Mouse (Mus musculus) kidney, embryonic 15.5 days (tissue): ENCODE data around the gene Negr1. TPM values are rescaled to one million over a fixed set of nuclear protein-coding genes. Genes with fewer than 3 reads are reported as not detected.

ENCODE experiments used
- ATAC-seq: fragments of 200-750 bp; cut with Nextera tagmentation; replicated peaks from 2 replicates; pipeline ENCODE4 v1.8.0; 2017; ENCODE audit warnings: moderate TSS enrichment; ENCODE audit not compliant: low FRiP score
- H3K27ac ChIP-seq: fragments of 300-500 bp; sonication (generic); 2 replicates; pipeline ENCODE4 v1.5.1; 2015; ENCODE audit warnings: mild to moderate bottlenecking, inconsistent platforms
- H3K27me3 ChIP-seq: fragments of 300-500 bp; sonication (generic); 2 replicates; pipeline ENCODE4 v1.6.1; 2015; ENCODE audit warnings: inconsistent platforms
- H3K36me3 ChIP-seq: fragments of 300-500 bp; sonication (generic); 2 replicates; pipeline ENCODE4 v1.6.1; 2015; ENCODE audit warnings: inconsistent platforms
- H3K4me1 ChIP-seq: fragments of 300-500 bp; sonication (generic); 2 replicates; pipeline ENCODE4 v1.6.1; 2015; ENCODE audit warnings: inconsistent platforms
- H3K4me2 ChIP-seq: fragments of 300-500 bp; sonication (generic); 2 replicates; pipeline ENCODE4 v1.6.1; 2015; ENCODE audit warnings: moderate library complexity, mild to moderate bottlenecking, inconsistent platforms
- H3K4me3 ChIP-seq: fragments of 300-500 bp; sonication (generic); replicated peaks from 2 replicates; pipeline ENCODE4 v1.5.1; 2015; ENCODE audit warnings: mild to moderate bottlenecking, inconsistent platforms
- H3K9ac ChIP-seq: fragments of 300-500 bp; sonication (generic); 2 replicates; pipeline ENCODE4 v1.6.1; 2015; ENCODE audit warnings: mild to moderate bottlenecking, inconsistent platforms
- H3K9me3 ChIP-seq: fragments of 300-500 bp; sonication (generic); replicated peaks from 2 replicates; pipeline ENCODE4 v1.6.1; 2016; ENCODE audit warnings: inconsistent platforms
- WGBS: fragments of 180-500 bp; shearing (Covaris S2); methylation state at CpG from one replicate; pipeline ENCODE4 v1.1.7; 2015; ENCODE audit warnings: mixed read lengths; 5-methylcytosine and 5-hydroxymethylcytosine counted together
- polyA plus RNA-seq: library from polyadenylated mRNA; unstranded; fragments of >200 nt; fragmentation: Nextera tagmentation; extraction: Ambion mirVana; gene quantifications from 2 replicates; pipeline ENCODE4 v1.2.1, GENCODE M21; 2015

Gene Negr1
- polyA plus RNA-seq, 1 experiment from 2014 or later, result 11.2 TPM

DNA sequence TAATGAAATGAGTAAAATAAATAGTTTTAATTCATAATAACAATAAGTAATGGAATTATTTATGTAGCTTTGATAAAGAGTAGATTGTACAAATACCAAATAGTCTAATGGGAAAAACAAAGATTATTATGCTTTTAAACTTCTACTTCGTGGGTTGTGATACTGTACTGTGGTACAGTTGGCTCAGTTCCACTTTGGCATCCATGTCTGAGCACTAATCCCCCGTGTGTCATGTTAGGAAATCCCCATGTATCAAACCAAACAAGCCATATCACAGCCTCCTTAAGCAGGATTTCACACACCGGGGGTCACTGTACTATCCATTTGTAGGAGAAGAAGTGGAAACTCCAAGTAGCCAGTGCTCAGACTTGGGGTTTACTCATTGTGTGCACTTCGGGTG lies 329.4 kb downstream of the Negr1 start:
- H3K4me1 ChIP-seq, result no peaks in the 10 kb centered on the region
- H3K27ac ChIP-seq, result no peak overlapping the region
- H3K9ac ChIP-seq, result no peak overlapping the region
- no peak overlapping the region for H3K4me2 ChIP-seq
- H3K27me3 ChIP-seq, result no peaks in the 10 kb centered on the region
- no peak for ATAC-seq
- WGBS, result 81% methylated on average over 4 of the region's 4 CpGs
- no peaks in the 10 kb centered on the region for H3K36me3 ChIP-seq
- no peak overlapping the region for H3K4me3 ChIP-seq
- no peaks in the 10 kb centered on the region for H3K9me3 ChIP-seq

GRCm38 (mm10) chr3:156895322-156895721 lies 333.7 kb downstream of the Negr1 start:
- Histone ChIP-seq H3K9ac (no peak overlapping the region), H3K4me1 (no peaks in the 10 kb centered on the region), H3K9me3 (no peaks in the 10 kb centered on the region), H3K27ac (no peak overlapping the region), H3K4me3 (no peak overlapping the region), H3K36me3 (no peaks in the 10 kb centered on the region), H3K27me3 (no peaks in the 10 kb centered on the region), H3K4me2 (no peak overlapping the region)
- no peak for ATAC-seq
- 74% methylated on average over 4 of the region's 4 CpGs for WGBS

GRCm38 (mm10) chr3:156896106-156896505 lies 334.5 kb downstream of the Negr1 start:
- no peak overlapping the region for H3K4me3 ChIP-seq
- H3K4me1 ChIP-seq, result no peaks in the 10 kb centered on the region
- no peaks in the 10 kb centered on the region for H3K9me3 ChIP-seq
- H3K9ac ChIP-seq, result no peak overlapping the region
- 90% methylated on average over 4 of the region's 4 CpGs for WGBS
- no peaks in the 10 kb centered on the region for H3K36me3 ChIP-seq
- ATAC-seq, result no peak
- no peaks in the 10 kb centered on the region for H3K27me3 ChIP-seq
- H3K27ac ChIP-seq, result no peak overlapping the region
- no peak overlapping the region for H3K4me2 ChIP-seq

DNA sequence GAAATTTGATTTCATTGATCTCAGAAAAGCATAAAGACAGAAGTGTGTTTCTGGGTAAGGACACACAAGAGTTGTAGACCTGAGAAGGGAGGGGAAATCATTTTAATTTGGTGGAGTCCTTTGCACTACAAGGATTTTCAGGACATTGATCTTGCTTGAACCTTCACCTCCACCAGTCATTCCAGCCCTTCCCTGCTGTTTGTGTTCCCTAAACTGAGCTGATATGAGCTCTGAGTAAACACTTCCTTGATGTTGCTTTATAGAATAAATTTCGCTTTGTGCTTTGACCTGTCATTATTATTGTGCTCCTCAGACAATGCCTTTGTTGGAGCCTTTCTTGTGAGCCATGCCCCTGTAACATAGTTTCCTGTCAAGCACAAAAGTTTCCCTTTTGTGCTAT lies 335.0 kb downstream of the Negr1 start:
- ATAC-seq, result no peak
- Histone ChIP-seq H3K36me3 (no peaks in the 10 kb centered on the region), H3K4me2 (no peak overlapping the region), H3K4me1 (no peaks in the 10 kb centered on the region), H3K27me3 (no peaks in the 10 kb centered on the region), H3K9ac (no peak overlapping the region), H3K4me3 (no peak overlapping the region), H3K27ac (no peak overlapping the region), H3K9me3 (no peaks in the 10 kb centered on the region)
- WGBS, result 59% methylated on average over 1 of the region's 1 CpGs

GRCm38 (mm10) chr3:156901140-156901539 lies 339.5 kb downstream of the Negr1 start:
- Histone ChIP-seq H3K4me2 (no peak overlapping the region), H3K9ac (no peak overlapping the region), H3K36me3 (no peaks in the 10 kb centered on the region), H3K27ac (no peak overlapping the region), H3K9me3 (no peaks in the 10 kb centered on the region), H3K27me3 (no peaks in the 10 kb centered on the region), H3K4me3 (no peak overlapping the region), H3K4me1 (no peaks in the 10 kb centered on the region)
- WGBS, result 90% methylated on average over 3 of the region's 3 CpGs
- no peak for ATAC-seq

- H3K9ac ChIP-seq, result no peak overlapping the region
- no peak overlapping the region for H3K27ac ChIP-seq
- no peaks in the 10 kb centered on the region for H3K4me1 ChIP-seq
- H3K27me3 ChIP-seq, result no peaks in the 10 kb centered on the region
- no peak overlapping the region for H3K4me2 ChIP-seq
- H3K4me3 ChIP-seq, result no peak overlapping the region
- no peak for ATAC-seq
- WGBS, result 81% methylated on average over 9 of the region's 9 CpGs
- no peaks in the 10 kb centered on the region for H3K9me3 ChIP-seq
- H3K36me3 ChIP-seq, result no peaks in the 10 kb centered on the region
These were observed 342.5 kb downstream of the Negr1 start for GRCm38 (mm10) chr3:156903925-156904576.

DNA sequence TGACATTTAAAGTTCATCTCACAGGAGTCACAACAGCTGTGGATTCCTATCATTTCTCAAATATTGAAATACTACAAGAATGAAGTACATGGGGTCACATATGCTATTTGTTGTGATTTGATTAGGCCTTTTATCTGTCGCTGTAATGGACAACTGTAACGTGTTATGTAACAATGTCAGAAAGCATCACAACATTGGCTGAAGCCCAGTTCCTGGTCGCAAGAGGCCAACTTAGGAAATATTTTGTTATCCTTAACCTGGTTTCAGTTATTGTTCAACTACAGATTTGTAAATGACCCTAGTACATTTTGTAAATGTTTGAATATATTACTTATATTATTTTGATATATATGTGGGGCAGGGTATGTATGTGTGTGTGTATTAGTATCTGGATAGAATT lies 351.2 kb downstream of the Negr1 start:
- no peak overlapping the region for H3K27ac ChIP-seq
- no peak overlapping the region for H3K9ac ChIP-seq
- H3K4me1 ChIP-seq, result no peaks in the 10 kb centered on the region
- 82% methylated on average over 3 of the region's 3 CpGs for WGBS
- no peak for ATAC-seq
- no peak overlapping the region for H3K4me3 ChIP-seq
- H3K36me3 ChIP-seq, result no peaks in the 10 kb centered on the region
- no peaks in the 10 kb centered on the region for H3K27me3 ChIP-seq
- no peaks in the 10 kb centered on the region for H3K9me3 ChIP-seq
- no peak overlapping the region for H3K4me2 ChIP-seq

DNA sequence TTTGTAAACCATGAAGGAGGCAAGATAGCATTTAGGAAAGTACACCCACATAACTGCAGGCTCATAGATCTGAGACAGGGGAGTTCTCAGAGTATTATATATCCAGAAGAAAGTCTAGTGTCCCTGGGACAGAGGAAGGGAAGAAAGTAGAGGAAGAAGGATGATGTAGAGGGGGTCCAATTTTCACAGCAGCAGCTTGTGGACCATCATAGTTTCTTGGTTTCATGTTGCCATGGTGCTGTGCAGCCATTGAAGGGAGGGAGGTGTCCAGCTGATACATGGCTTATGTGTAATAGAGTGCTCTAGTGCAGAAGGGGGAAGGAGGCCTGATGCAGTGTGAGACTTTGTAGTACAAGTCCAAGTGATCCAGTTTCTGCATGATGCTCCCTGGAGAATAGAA lies 359.8 kb downstream of the Negr1 start:
- no peaks in the 10 kb centered on the region for H3K27me3 ChIP-seq

GRCm38 (mm10) chr3:156923159-156923558 lies 361.6 kb downstream of the Negr1 start:
- Histone ChIP-seq H3K4me1 (no peaks in the 10 kb centered on the region), H3K9ac (no peak overlapping the region), H3K4me3 (no peak overlapping the region), H3K4me2 (no peak overlapping the region), H3K9me3 (no peaks in the 10 kb centered on the region), H3K27me3 (no peaks in the 10 kb centered on the region), H3K27ac (no peak overlapping the region), H3K36me3 (no peaks in the 10 kb centered on the region)
- 64% methylated on average over 1 of the region's 1 CpGs for WGBS
- ATAC-seq, result no peak

More for the DNA sequence above, 359.8 kb downstream of the Negr1 start:
- Histone ChIP-seq H3K9ac (no peak overlapping the region), H3K27ac (no peak overlapping the region), H3K4me3 (no peak overlapping the region), H3K36me3 (no peaks in the 10 kb centered on the region), H3K4me2 (no peak overlapping the region), H3K9me3 (no peaks in the 10 kb centered on the region), H3K4me1 (no peaks in the 10 kb centered on the region)
- ATAC-seq, result no peak

DNA sequence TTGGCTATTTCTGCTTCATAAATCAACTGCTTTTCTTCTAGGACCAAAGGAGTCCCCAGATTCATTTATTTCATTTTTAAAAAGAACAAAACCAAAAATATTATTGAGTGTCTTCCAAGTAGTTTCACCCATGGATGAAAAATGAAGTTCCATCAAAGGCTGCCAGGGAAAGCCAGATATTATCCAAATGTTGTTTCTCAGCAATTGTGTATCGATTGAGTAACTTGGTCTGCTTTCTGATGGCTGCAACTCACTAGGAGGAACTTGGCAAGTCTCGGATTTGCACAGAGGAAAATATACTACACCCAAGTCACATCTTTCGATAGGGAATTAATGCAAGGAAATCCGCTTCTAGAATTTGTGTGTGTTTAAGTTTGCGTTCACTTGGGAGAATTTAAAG lies 363.5 kb downstream of the Negr1 start:
- no peak overlapping the region for H3K4me2 ChIP-seq
- H3K27ac ChIP-seq, result no peak overlapping the region
- no peaks in the 10 kb centered on the region for H3K27me3 ChIP-seq
- ATAC-seq, result no peak
- no peaks in the 10 kb centered on the region for H3K9me3 ChIP-seq
- H3K9ac ChIP-seq, result no peak overlapping the region
- H3K36me3 ChIP-seq, result no peaks in the 10 kb centered on the region
- no peak overlapping the region for H3K4me3 ChIP-seq
- no peaks in the 10 kb centered on the region for H3K4me1 ChIP-seq
- 91% methylated on average over 5 of the region's 5 CpGs for WGBS

DNA sequence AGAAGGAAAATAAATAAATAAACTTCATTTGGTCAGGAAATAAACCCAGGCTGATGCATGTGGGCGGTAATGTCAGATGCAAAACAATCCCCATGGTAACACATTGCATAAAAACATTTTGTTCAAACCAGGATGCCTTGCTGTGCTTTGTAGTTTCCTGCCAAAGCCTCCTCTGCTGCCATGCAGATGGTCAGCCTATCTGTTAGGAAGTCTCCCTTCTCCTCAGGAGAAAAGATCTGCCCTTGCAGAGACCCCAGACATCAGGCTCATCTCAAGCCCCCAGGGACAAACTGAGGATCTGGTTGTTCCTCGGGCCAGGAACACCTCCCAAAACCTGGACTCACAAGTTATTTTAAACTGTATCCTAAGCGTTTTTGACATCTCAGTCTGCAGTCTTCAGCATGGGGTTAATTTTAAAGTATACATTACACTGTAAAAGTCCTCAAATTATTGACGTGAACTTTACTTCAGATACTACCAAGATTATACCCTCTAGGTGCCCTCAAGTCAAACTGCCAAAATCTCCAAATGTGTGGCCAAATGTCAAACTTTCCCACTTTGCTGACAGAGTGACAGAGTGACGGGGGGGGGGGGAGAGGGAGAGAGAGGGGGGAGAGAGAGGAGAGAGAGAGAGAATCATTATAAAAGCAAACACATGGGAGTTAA lies 366.9 kb downstream of the Negr1 start:
- ATAC-seq, result no peak
- WGBS, result 62% methylated on average over 5 of the region's 5 CpGs
- no peak overlapping the region for H3K9ac ChIP-seq
- H3K27ac ChIP-seq, result no peak overlapping the region
- H3K4me1 ChIP-seq, result no peaks in the 10 kb centered on the region
- no peaks in the 10 kb centered on the region for H3K36me3 ChIP-seq
- no peaks in the 10 kb centered on the region for H3K27me3 ChIP-seq
- no peak overlapping the region for H3K4me2 ChIP-seq
- no peaks in the 10 kb centered on the region for H3K9me3 ChIP-seq
- H3K4me3 ChIP-seq, result no peak overlapping the region

- Histone ChIP-seq H3K27ac (no peak overlapping the region), H3K4me1 (no peaks in the 10 kb centered on the region), H3K9me3 (no peaks in the 10 kb centered on the region), H3K4me2 (no peak overlapping the region), H3K4me3 (no peak overlapping the region), H3K9ac (no peak overlapping the region), H3K36me3 (no peaks in the 10 kb centered on the region), H3K27me3 (no peaks in the 10 kb centered on the region)
- WGBS, result 81% methylated on average over 3 of the region's 3 CpGs
- no peak for ATAC-seq
These were observed 367.4 kb downstream of the Negr1 start for GRCm38 (mm10) chr3:156929062-156929397.
